Mouse (Mus musculus) left cerebral cortex, postnatal 36 days (tissue): ENCODE measurements at regions not wholly inside any gene's neighbourhood (a gene's known extent, or its start where the extent isn't known, plus 50 kb on each side); places are given as distances from the start of the nearest gene placed in this dataset.

Experiments
- DNase-seq, 2 experiments: peaks; one replicate each; pipeline ENCODE4 v3.0.0; 2021 to 2022; ENCODE audit warnings: low spot score in 2 of 2, mixed read lengths in 1 of 2
- intact Hi-C: fragments of 180-260 bp; cut with DNase I; formaldehyde crosslinking; loops from one replicate; pipeline ENCODE4 v1.15.1; 2025

DNA sequence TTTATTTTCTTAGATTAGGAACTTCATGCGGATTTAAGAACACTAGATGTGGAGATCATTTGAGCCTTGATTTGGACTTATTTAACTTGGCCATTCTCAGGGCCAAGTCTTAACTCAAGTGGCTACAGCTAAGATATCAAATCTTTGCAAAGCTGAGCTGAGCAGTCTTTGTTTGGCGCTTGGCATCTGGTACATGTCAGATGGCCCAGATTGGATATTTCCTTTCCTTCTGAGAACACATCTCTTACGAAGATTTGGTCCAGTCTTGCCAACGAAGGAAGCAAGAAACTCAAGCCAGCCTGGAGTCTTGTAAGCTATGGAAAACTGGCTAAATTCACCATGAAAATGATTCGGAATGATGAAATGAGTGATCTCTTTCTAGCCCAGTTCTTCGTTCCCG lies 59.1 kb upstream of the Cdc42ep3 start:
- DNase-seq, result no peak
- intact Hi-C loops, result no loop called here

DNA sequence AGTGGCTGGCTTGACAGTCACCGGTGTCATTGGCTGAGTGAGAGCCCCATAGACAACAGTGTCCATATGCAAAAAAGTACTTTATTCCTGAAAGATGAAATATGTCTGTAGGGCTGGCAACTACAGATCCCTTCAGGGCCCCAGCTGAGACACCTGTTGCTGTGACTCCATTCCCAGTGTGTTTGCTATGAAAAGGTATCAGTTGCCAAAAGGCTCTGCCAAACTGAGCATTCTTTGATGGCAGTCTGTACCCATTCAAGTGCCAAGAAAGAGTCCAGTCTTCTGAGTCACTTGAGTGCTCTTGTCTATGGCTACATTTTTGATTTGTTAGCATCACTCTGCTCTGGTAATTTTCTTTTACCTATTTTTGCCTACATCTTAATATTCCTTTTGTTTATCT lies 63.1 kb upstream of the Cdc42ep3 start:
- intact Hi-C loops, result no loop called here
- DNase-seq, result no peak

DNA sequence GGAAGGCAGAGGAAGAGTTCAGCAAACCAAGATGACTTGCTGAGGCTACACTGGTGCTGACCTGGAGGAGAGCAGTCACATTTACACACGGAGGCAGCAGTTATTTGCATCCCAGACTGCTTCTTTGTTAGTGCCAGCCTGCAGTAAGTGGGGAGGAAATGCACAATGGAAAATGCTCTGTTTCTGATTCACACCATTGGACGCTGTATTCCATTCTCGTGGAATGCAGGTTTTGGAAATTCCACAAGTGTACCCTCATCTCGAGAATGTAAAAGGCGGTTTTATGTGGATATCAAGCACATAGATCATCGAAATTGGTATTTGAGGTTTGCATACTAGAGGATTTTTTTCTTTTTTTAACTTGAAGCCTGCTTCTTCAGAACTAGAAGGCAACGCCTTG lies 66.7 kb upstream of the Cdc42ep3 start:
- no peak for DNase-seq
- intact Hi-C loops, result no loop called here

DNA sequence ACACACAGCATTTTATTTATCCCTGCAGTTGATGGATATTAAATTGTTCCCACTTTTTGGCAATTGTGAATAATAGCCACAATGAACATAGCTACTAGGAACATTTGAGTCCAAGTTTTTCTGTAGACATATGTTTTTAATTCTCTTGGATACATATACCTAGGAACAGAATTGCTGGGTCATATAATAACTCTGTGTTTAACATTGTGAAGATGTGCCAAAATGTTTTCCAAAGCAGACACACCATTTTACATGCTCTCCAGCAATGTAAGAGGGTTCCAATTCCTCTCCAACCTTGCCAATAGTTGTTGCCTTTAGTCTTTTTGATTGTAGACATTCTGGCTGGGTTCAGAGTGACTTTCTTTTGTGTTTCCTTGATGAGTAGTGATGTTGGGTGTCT lies 84.3 kb upstream of the Cdc42ep3 start:
- intact Hi-C loops, result no loop called here

DNA sequence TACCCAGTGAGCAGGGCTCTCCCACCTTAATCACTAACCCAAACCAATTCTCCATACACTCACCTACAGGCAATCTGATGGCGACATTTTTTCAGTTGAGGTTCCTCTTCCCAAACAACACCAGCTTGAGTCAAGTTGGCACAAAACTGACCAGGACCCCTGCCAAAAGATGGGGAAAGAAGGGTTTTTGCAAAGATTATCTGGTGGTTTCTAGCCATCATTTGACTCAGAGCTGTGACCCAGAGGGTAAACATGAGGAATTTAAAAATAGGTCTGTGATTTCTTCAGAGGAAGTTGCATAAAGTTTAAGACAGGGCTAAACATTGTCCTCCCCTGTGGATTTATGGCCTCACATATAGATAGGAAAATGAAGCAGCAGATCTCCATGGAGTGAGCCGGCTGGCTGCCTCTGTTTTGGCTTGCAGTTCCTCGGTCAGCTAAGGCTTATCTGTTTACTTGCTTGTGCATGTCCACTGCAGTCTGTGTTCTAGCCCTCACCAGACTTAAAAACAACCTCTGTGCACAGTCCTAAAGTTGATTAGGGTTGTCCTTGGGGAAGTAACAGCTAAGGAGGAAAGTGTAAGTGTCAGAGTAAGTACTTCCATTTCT lies 87.7 kb upstream of the Cdc42ep3 start:
- intact Hi-C loops, result no loop called here
- DNase-seq, result no peak

More for the DNA sequence above, 84.3 kb upstream of the Cdc42ep3 start:
- no peak for DNase-seq

DNA sequence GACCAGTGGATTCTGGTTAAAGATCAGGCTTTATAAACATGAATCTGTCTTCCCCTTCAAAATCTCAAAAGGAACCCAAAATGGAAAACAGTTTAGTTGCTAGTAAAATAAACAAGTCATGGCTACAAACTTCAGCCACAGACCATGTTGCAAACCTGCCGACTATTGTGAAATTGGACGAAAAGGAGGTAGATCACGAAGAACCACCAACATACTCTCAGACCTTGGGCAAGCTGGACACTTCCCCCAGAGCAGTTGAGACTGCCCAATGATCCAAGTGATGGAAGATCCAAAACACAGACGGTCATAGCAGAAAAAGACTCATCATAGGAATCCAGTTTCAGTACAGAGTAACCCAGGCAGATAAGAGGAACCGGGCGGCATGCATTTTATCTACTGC lies 92.3 kb upstream of the Cdc42ep3 start:
- no peak for DNase-seq
- intact Hi-C loops, result no loop called here

DNA sequence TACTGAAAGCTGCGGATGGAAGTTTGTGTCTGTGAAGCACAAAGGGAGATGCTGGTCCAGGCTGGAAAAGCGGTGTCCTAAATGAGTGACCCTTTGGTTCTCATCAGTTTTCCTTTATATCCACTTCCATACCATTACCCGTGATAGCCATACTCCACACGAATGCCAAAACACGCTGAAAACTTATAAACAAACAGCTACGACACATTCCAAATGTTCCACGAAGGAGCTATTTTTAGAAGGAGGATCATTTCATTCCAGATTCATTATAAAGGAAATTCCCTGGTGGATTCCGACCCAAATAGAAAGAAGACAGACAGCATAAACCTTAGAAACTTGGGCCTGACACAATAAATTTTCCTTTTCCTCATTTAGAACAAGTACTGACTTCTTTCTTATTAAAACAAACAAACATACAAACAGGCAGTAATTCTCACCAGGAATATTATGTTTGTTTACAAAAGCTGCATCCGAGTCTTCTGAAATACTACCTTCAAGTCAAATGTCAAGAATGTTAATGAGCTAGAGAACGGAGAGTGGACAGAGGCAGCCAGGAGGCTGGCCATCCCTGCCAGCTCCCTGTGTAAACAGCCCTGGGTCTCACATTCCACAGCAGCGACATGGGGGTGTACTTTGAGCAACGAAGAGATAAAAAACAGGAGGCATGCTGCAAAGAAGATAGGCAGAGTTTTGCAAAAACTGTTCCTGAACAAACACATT lies 96.4 kb upstream of the Cdc42ep3 start:
- DNase-seq, result no peak
- intact Hi-C loops, result no loop called here

DNA sequence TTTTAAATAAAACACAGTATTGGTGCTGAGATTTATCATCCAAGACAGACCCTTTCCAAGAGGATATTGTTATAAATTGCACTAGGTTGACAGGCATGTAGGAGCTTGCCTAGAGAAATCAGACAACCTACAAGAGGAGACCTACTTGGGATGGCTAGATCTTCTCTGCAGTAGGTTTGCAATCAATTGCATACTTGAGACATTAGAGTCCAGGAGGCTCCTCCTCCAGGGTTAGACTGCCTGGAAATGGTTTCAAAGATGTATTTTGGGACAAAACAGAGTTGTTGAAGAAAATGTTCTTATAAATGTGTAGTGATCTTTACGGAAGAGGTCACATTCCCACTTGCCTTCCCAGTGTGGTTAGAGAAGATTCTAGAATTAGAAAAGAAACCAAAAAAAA lies 98.9 kb upstream of the Cdc42ep3 start:
- intact Hi-C loops, result no loop called here
- DNase-seq, result no peak

DNA sequence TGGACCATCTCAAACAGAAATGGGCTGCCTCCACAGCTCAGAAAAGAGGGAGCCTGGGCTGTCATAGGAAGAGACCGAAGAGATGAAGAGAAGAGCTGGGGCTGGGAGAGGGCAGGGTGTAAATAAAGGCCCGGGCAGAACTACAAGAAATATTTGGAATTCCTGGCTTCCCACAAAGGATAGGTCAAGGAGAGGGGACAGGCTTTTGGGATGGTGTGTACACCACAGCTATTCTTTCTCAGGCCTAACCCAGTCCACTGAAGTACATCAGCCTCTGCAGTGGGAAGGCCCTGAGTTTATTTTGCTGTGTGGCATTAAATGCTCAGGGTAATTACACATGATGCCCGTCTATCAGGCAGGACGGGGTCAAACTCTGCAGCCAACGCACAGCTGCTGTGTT lies 99.6 kb upstream of the Cdc42ep3 start:
- intact Hi-C loops, result no loop called here
- no peak for DNase-seq

DNA sequence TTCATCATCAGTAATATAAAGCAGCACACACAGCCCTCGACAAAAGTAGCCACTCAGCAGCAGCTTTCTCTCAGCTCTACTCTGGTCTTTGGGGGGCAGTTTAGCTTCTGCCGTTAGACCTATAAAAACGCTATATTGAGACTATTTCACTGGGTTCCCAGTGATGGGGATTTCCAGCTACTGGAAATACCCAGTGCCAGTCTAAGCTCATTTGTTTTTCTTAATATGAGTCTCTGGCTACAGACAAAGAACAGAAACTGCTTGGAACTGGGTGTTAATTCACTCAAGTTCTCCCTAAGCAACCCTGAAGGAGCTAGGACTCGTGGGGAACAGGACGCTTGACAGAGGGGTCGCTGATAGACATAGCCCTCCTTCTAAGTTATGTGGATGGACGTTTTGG lies 100.3 kb upstream of the Cdc42ep3 start:
- no peak for DNase-seq

DNA sequence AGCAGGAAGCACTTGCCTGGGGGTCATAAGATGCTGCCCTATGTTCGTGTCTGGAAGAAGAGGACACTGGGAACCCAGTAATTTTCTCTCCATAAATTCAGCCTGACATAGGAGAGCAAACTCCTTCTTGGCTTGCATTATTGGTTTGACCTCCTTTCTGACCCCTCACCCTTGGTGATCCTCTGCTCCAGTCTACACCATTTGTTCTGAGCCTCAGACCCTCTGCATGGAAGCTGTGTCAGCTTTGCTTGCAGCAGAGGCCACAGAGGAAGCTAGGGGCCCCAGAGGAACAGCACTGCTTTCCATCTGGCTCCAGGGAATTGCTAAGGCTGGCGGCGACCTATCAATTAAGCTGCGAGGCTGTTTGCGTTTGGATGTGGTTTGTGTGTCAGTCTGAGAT lies 102.7 kb upstream of the Cdc42ep3 start:
- intact Hi-C loops, result no loop called here
- DNase-seq, result no peak

More for the DNA sequence above, 100.3 kb upstream of the Cdc42ep3 start:
- intact Hi-C loops, result no loop called here

DNA sequence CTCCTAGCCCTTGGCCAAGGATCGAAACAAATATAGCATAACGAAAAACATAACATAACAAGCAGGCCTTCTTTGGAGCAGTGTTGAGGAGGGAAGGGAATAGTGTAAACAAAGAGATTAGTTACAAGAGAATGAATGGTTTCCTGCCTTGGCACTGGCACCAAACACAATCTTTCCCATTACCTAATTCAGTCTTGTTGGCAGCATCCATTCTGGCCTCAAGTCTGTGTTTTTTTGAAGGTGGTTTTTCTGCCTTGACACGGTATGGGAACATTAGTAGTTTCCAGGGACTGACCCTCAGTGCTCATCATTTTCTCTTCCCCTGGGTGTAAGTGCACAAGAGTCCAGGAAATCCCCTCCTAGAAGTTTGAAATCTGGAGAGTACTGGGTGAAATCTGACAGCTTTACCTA lies 106.8 kb upstream of the Cdc42ep3 start:
- intact Hi-C loops, result no loop called here
- no peak for DNase-seq

DNA sequence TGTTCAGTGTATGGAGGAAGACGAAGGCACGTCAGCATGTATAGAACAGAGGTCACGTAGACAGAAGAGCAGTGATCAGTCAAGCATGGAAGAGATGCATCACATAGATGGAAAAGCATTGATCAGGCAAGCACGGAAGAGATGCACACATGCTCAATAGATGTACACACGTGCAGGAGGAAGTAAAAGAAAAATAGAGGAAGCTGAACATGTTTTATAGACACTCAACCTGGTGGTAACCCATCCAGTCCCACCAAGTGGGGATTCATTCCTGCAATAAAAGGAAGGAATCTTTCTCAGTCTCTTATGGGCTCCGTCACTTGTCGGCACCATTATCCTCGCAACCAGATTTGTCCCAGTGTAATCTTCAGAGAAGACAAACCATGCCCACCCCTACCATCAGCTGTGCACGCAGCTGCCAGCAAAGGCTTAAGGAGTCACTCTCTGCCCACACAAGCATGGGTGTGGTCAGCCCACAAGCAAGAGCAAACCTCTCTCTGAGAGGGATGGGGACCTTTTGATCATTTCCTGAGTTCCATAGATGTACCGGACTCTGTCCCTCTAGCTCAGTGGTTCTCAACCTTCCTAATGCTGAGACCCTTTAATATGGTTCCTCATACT lies 108.3 kb upstream of the Cdc42ep3 start:
- intact Hi-C loops, result no loop called here
- DNase-seq, result no peak

DNA sequence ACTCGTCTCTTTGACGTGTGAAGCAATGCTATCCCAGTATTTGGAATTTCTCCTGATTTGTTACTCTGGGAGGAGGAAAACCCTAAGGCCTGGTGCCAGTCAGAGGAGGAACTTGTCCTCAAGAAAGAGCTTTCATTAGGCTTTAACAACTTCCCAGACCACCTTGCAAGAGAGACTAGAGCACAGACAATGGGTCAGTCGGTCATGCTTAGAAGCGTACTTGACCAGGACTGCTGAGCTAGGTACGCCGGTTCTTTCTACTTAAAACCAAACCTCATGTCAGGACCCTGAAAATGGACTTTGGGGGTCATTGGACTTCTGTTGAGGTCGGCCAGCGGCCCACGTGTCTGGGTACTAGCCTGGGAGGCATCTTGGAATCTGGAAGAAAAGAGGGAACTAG lies 110.8 kb upstream of the Cdc42ep3 start:
- intact Hi-C loops, result no loop called here
- no peak for DNase-seq

DNA sequence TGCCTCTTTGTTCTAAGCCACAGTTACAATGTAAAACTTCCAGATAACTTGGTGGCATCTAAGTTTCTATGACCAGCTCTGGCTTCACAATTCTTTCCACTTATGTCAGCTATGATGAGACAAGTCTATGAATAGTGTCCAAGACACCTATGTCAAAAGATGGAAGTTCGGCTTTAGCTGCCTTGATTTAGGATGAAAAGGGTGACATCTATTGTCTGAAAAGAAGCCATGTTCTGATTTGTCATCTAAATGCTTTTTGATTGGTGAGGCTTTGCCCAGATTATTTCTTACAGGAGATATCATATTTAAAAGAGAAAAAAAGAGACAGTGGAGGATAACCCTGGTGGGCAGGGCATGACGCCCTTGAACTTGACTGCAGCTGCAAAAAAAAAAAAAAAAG lies 116.7 kb upstream of the Cdc42ep3 start:
- intact Hi-C loops, result no loop called here
- no peak for DNase-seq

DNA sequence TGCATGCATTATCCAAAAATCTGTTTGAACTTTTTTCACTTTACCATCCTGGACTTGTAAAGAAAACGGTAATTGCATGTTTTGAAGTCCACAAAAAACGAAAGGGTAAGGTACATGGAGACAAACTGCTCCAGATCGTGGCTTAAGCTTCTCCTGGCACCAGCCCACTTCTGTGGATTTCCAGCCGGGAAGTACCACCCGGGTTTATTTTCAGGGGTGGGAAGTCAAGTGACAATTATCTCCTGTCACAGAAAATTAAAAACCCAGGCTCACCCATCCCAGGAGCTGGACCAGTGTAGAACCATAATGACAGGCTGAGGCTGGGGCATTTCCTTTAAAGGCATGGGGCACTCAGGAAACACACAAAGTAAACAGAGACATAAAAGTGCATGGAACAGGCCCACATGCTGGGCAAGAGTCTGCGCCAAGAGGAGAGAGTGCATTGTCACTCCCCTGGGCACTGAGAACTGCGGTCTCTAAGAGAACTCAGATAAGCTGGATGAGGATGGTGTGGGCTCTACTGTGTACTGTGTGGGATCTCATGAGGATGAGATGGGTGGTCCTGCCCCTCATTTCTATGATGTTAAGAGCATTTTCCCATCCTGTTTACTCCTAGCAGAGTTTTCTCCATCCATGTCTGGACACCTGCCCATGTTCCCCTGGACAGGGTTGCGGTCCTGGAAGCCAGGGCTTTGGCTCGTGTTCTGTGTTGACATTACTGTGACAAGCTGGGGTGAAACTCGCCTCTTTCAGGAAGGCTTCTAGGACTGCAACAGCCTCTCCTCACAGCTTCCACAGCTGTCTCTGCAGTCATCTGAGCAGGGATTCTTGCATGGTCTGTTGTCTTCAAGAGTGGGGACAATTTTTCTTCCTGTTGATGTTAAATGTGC lies 117.5 kb upstream of the Cdc42ep3 start:
- intact Hi-C loops, result no loop called here
- DNase-seq, result no peak

DNA sequence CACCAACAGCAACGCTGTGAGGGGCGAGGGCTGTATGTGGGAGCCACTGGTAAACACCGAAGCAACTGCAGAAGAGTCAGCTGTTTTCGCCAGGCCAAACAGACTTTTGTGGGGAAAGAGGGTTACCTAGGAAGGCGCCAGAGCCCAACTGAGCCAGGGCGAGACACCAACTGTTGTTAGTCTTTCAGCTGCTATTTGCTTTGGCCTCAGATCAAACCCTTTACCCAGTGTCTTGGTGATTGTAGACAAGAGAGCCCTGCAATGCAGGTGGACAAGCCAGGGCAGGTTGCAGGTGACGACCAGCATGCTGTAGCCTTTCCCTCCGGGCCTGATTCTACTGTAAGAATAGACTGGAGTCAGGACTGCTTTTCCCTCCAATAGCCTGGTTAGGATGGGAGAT lies 121.8 kb upstream of the Cdc42ep3 start:
- intact Hi-C loops, result no loop called here
- no peak for DNase-seq

DNA sequence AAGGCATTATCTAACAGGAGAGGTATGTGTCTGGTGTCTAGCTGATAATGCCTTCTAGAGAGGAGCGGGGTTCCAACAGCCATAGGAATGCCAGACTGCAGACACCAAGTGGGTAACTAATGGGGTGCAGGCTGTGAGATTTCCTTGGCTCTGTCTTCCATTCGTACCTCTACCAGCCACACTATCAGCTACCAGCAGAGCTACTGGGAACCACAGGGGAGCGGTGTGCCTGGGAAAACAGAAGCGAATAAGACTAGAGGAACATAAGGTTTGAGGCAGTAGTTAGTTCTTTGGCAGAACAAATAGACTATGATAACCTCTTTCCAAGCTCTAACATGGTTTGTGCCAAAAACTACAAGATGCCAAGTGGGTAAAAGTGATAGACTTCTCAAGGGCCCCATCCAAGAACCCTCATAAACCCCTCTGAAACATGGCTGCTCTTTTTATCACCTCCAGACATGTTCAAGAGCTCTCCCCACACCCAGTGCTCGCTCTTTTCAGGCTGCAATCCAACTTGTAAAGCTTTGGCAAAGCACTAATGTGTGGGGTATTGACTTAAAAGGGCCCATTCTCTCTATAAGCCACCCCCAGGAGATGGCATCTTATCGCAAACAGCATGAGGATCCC lies 126.3 kb upstream of the Cdc42ep3 start:
- DNase-seq, result no peak
- intact Hi-C loops, result no loop called here

DNA sequence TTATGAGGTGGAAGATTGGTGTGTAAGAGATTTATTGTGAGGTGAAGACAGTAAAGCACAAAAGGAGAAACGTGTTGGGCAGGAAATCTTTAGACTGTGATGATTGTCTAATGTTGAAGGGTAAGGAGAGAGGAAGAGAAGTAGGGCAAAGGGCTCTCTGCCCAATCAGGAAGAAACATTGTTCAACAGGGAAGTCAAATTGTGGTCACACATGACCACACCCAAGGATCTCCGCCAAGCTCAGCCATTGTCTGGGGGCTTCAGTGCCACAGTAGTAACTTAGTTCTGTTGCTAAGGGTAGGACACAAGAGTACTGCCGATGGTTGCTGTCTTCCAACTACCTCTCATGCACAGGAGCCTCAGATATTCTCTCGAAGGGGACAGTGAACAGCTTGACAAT lies 127.0 kb upstream of the Cdc42ep3 start:
- no peak for DNase-seq
- intact Hi-C loops, result no loop called here

DNA sequence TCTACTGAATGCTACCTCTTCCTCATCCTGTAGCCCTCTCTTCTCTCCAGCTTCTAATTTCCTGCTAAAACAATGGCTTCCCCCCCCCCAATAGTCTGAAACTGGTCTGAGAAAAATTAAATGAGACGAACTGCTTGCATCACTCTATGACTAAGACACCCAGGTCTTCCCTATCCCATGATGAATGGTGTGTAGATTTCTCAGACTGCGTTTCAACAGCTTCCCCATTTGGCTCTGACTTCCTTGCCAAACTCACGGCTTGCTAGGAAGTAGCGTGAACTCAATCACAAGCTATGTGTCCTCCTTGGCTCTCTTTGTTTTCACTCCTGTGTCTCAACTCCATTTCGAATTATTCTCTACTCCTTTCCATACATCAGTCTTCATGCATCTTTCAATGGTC lies 126.4 kb upstream of the Rmdn2 start:
- intact Hi-C loops, result no loop called here
- no peak for DNase-seq
